Mouse (Mus musculus) ES-E14 (cell line): ENCODE measurements at regions not wholly inside any gene's neighbourhood (a gene's known extent, or its start where the extent isn't known, plus 50 kb on each side); places are given as distances from the start of the nearest gene placed in this dataset.
A peak's percentile ranks its signal among the peaks of the same experiment; 100 is the strongest.

Source experiments
- DNase-seq: peaks from one replicate; pipeline ENCODE4 v3.0.0-alpha.2; 2013; ENCODE audit warnings: low read depth, low spot score
- H3K27ac ChIP-seq: 2 replicates; pipeline ENCODE4 v1.5.1; 2012; ENCODE audit warnings: low read depth, mild to moderate bottlenecking, low read length, moderate library complexity, mixed read lengths; ENCODE audit not compliant: poor library complexity, insufficient read depth, severe bottlenecking
- H3K36me3 ChIP-seq: 2 replicates; pipeline ENCODE4 v1.6.1; 2012; ENCODE audit warnings: mild to moderate bottlenecking, low read length, moderate library complexity, mixed read lengths; ENCODE audit not compliant: control insufficient read depth, poor library complexity, insufficient read depth, severe bottlenecking
- H3K4me1 ChIP-seq, 2 experiments: fragments of 150-350 bp in 1 of 2; sonication (generic) in 1 of 2; 2 replicates each; pipeline ENCODE4 v1.6.1; 2012; ENCODE audit warnings: low read length in 2 of 2, mild to moderate bottlenecking in 1 of 2, mixed read lengths in 1 of 2; ENCODE audit not compliant: control insufficient read depth in 2 of 2, insufficient read depth in 2 of 2, poor library complexity in 1 of 2
- H3K4me3 ChIP-seq, 2 experiments: fragments of 150-350 bp in 1 of 2; sonication (generic) in 1 of 2; 2 replicates each; pipeline ENCODE4 v1.5.1; 2012; ENCODE audit warnings: low read length in 2 of 2, low read depth in 1 of 2, mild to moderate bottlenecking in 1 of 2, mixed read lengths in 1 of 2; ENCODE audit not compliant: insufficient read depth in 1 of 2, poor library complexity in 1 of 2, severe bottlenecking in 1 of 2
- H3K9ac ChIP-seq: 2 replicates; pipeline ENCODE4 v1.6.1; 2012; ENCODE audit warnings: low read depth, mild to moderate bottlenecking, low read length, mixed read lengths; ENCODE audit not compliant: poor library complexity, insufficient read depth, severe bottlenecking
- H3K9me3 ChIP-seq: fragments of 150-350 bp; sonication (generic); 2 replicates; pipeline ENCODE4 v1.6.1; 2012; ENCODE audit warnings: low read depth, mild to moderate bottlenecking, low read length; ENCODE audit not compliant: control insufficient read depth, insufficient read depth
- CHD2 ChIP-seq: IDR thresholded peaks from 2 replicates; pipeline ENCODE4 v1.6.1; 2014; ENCODE audit warnings: mild to moderate bottlenecking, low read depth, low read length, inconsistent platforms
- HCFC1 ChIP-seq: IDR thresholded peaks from 2 replicates; pipeline ENCODE4 v1.6.1; 2012; ENCODE audit warnings: low read length, inconsistent platforms, borderline replicate concordance; ENCODE audit not compliant: insufficient read depth
- MAFK ChIP-seq: IDR thresholded peaks from 2 replicates; pipeline ENCODE4 v1.6.1; 2014; ENCODE audit warnings: mild to moderate bottlenecking, low read depth, low read length, inconsistent platforms; ENCODE audit not compliant: insufficient read depth
- ZC3H11A ChIP-seq: IDR thresholded peaks from 2 replicates; pipeline ENCODE4 v1.6.1; 2012; ENCODE audit warnings: low read depth, mild to moderate bottlenecking, inconsistent platforms, low read length, borderline replicate concordance
- ZNF384 ChIP-seq: IDR thresholded peaks from 2 replicates; pipeline ENCODE4 v1.6.1; 2012; ENCODE audit warnings: low read depth, low read length, inconsistent platforms
- in situ Hi-C, 2 experiments: fragments of 600-800 bp; cut with MboI; formaldehyde crosslinking; loops; one replicate each; pipeline ENCODE4 v1.15.1; 2025; ENCODE audit warnings: low sequenced_read_pairs in 2 of 2, inconsistent platforms in 1 of 2; ENCODE audit not compliant: unreplicated experiment in 2 of 2

GRCm38 (mm10) chr10:117925611-117926555 is 80.0 kb upstream of the Rap1b start:
- in situ Hi-C loops: no loop called here
- Histone ChIP-seq H3K27ac (no peak overlapping the region), H3K9me3 (no peaks in the 10 kb centered on the region), H3K4me1 (peaks cover 0 to 11% of the 10 kb centered on the region in 2 experiments; a peak in 2 of 4 replicates), H3K36me3 (no peaks in the 10 kb centered on the region), H3K4me3 (peak overlapping the region; percentile 2 to 23; a peak in 2 of 4 replicates), H3K9ac (0 out of 2 replicates have a peak overlapping the region, but pooled peaks have one; percentile 7)
- TF ChIP-seq MAFK (no peak), ZC3H11A (no peak), ZNF384 (no peak), HCFC1 (no peak), CHD2 (no peak)
- no peak for DNase-seq

- in situ Hi-C loops: no loop called here
- Histone ChIP-seq H3K36me3 (no peaks in the 10 kb centered on the region), H3K9me3 (no peaks in the 10 kb centered on the region), H3K27ac (no peak overlapping the region), H3K4me1 (peaks cover 0 to 13% of the 10 kb centered on the region in 2 experiments; a peak in 2 of 4 replicates), H3K9ac (no peak overlapping the region), H3K4me3 (no peak overlapping the region)
- TF ChIP-seq ZNF384 (no peak), MAFK (no peak), CHD2 (no peak), ZC3H11A (no peak), HCFC1 (no peak)
- no peak for DNase-seq
These were observed 83.2 kb upstream of the Rap1b start for GRCm38 (mm10) chr10:117928998-117929397.

DNA sequence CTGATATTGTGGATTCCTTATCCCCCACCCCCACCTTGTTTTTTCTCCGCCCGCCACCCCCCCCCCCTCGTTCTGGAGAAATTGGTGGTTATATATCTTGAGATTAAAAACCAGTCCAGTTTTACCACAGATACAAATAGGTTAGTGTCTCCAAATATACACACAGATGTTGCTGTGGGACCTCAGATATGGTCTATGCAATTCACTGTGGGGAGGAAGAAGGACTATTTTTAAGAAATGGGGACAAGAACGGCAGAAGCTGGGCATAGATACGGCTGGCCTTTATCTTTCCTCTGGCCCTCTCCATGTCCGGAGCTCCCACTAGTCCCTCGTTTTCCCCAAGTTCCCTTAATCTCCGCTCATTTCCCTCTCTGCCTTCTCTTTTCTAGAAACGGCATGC is 89.0 kb upstream of the Rap1b start:
- Histone ChIP-seq H3K4me1 (peaks cover 0 to 3% of the 10 kb centered on the region in 2 experiments; a peak in 1 of 4 replicates), H3K27ac (no peak overlapping the region), H3K36me3 (no peaks in the 10 kb centered on the region), H3K9me3 (no peaks in the 10 kb centered on the region), H3K4me3 (no peak overlapping the region), H3K9ac (no peak overlapping the region)
- TF ChIP-seq MAFK: no peak
- no peak for TF ChIP-seq CHD2
- TF ChIP-seq HCFC1: no peak
- TF ChIP-seq ZNF384: no peak
- no peak for TF ChIP-seq ZC3H11A
- in situ Hi-C loops: no loop called here
- DNase-seq: no peak

DNA sequence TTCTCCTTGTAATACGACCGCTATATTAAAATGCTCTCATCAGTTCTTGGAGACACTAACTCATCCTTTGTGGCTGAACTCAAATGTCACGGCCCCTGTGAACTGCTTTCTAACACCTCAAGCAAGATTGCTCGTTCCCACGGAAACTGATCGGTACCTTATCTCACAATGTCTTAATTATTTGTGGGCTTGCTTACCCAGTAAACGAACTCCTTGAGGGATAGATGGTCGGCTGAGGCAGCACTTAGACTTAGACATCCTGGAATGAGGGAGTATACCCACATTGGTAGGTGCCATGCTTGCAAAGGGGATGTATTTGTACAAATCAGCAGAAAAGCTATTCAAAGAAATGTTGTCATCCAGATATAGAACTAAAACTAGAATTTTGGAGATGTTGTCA is 92.9 kb upstream of the Rap1b start:
- Histone ChIP-seq H3K9ac (no peak overlapping the region), H3K36me3 (no peaks in the 10 kb centered on the region), H3K4me3 (no peak overlapping the region), H3K27ac (no peak overlapping the region), H3K9me3 (no peaks in the 10 kb centered on the region), H3K4me1 (peaks cover 0 to 8% of the 10 kb centered on the region in 2 experiments; a peak in 2 of 4 replicates)
- TF ChIP-seq ZNF384 (no peak), ZC3H11A (no peak), HCFC1 (no peak), CHD2 (no peak)
- in situ Hi-C loops: no loop called here
- DNase-seq: no peak
